Mouse (Mus musculus): ENCODE measurements around the gene Pop5.

Pop5 gene

DNA sequence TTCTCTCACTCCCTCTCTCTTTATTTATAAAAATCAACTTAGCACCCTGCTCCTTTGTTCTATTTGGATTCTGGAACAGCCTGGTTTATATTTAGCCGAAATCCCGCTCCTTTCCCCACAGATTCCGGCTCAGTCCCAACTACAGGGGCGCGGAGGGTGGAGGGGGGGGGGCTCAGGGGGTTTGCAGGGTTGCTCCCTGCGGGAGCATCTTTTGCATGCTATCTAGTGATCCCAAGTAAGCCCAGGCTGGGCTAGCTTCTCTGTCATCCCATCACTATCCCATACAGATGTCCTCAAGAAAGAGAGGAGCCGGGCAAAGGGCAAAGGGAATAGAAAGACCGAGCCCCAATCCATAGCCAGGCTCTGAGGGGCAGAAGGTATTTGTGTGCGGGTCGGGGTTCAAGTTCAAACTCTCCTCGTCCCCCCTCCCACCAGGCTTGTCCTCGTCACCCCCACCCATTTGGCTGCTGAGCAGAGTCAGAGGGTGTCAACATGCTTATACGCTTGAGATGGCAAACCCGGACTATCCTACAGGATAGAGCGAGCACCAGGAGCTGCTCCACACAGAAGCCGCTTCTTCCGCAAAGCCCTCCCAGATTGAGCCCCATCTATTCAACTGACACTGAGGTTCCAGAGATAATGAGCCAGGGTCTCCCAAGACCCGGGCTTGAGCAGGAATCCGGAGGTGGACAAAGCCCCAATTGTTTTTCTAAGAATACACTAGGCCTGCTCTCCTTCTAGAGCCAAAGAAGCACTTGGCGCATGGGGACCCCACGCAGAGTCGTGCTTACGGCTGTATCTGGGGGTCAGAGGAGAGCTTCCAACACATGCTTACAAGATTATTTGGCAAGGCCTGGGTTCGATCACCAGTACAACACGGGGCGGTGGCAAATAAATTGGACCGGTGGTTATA, 20.1 kb upstream of the Pop5 start:
- DNase-seq, result no peak

DNA sequence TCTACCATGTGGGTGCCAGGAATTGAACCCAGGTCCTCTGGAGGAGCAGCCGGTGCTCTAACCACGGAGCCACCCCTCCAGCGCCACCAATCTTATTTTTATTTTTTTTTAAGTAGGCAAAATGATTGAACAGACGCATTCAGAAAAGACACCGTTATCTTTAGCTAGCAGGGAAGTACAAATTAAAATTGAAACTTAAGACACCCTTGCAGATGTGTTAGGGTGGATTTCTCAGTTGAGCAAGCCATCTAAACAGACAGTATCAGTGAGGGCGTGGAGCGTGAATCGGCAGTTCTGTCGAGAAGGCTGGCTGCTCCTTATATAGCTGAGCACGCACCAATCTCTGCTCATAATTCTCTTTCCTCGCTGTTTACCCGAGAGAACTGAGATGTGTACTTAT, 17.6 kb upstream of the Pop5 start:
- DNase-seq, result no peak

DNA sequence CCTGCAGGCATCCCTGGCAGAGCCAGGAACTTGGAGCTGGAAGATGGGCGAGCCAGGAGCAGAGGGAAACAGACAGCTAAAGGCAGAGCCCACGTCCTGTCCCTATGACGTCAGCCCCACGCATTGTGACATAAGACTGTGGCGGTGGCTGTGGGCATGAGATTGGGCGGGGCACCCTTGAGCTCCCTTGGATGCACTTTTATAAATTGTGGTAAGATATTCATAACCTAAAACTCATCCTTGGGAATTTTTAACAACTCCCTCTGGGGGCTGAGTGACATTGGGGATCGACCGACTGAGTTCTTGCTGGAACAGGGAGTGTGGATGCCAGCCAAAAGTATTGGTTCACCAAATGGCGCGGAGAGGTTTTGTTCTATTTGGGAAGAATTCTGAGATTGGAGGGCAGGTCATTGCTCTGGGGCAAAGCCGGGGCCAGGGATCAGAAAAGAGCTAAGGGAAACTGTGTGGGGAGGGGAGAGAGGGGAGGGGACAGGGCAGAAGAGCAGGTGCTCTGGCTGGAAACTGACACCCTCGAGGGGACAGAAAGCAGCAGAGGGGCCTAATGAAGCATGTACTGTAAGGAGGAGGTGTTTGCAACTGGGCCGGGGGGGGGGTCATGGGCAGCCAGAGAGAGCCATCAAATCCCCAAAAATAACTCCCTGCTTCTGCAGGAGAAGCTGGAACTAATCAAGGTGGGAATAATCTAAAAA, 14.6 kb upstream of the Pop5 start:
- DNase-seq, result peak; percentile 60

DNA sequence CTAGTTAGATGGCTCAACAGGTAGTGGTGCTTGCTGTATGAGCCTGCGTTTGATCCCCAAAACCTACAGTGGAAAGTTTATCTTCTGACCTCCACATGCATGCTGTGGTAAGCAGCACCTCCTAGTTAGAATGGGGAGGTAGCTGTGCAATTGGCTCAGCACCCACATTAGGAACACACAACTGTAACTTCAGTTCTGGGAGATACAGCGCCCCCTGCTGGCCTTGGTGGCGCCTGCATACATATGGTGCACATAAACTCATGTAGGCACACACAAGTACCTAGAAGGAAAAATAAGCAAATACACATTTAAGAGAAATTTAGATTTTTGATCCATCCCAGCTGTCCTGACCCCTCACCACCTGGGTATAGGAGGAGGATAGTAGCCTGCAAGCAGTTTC, 13.2 kb upstream of the Pop5 start:
- DNase-seq, result no peak

DNA sequence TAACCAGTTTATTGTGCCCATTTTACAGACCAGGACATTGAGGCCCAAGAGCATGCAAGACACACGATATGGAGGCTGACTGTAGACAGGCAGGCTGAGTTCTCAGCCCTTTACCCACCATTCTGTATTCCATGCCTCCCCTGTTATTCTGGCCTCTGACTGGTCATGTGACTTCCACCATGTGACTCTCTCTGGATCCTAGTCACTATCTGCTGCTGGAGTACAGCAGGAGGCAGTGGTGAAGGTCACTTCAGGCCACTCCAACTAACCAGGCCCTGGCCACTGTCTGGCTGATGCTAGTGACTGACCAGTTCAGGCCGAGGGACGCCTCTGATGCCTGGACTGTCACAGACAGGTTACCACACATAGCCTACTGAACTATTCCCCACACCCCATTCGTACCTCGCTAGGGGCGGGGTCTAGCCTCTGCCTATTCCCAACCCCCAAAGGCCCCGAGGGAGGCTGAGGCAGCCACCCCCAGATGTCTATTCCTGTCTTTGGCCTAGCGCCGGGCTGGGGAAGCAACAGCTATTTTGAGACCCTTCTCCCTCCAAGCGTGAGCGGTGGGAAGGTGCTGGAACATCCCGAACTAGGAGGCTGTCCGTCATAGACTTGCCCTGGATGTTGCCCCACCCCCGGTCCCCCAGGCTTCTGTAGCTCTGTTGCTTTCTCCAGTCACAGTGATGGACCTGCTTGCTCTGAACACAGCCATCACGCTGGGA, 4.6 kb upstream of the Pop5 start:
- DNase-seq, result no peak

DNA sequence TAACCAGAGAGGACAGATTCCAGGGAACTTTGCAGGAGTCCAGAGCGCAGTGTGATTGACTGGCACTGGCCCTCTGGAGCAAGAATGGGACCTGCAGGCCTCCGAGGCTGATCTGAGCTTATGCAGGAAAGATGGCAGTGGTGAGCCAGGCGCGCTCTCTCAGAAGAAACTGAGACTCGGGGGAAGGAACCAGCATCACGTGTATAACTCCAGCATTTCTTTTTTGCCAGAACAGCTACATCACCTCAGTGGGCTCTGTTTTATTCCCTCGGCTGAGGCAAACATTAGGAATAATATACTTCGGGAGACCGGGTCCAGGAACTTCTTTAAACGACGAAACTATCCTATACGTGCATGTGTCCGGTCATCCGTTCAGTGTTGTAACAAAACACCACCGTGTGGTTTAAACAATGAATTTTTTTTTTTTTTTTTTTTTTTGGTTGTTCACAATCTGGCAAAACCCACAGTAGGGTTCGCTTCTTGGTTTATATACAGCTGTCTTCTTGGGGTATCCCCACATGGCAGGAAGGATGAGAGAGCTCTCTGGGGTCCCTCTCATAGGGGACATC, 4.0 kb upstream of the Pop5 start:
- no peak for DNase-seq

DNA sequence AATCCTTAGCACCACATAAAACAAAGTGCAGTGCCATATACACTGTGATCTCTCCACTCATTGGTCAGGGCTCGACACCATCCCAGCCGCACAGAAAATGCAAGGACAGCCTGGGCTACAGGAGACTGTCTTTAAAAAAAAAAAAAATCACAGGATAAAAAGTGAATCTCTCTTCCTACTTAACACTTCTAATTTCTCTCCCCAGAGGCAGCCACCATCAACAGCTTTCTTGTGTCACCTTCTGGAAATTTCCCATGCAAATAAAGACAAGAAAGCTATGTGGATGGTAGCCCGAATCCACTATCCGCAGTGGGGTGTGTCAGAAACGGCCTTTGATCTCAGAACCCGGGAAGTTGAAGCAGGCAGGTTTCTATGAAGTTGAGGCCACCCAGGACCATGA, 3.1 kb upstream of the Pop5 start:
- DNase-seq, result no peak

DNA sequence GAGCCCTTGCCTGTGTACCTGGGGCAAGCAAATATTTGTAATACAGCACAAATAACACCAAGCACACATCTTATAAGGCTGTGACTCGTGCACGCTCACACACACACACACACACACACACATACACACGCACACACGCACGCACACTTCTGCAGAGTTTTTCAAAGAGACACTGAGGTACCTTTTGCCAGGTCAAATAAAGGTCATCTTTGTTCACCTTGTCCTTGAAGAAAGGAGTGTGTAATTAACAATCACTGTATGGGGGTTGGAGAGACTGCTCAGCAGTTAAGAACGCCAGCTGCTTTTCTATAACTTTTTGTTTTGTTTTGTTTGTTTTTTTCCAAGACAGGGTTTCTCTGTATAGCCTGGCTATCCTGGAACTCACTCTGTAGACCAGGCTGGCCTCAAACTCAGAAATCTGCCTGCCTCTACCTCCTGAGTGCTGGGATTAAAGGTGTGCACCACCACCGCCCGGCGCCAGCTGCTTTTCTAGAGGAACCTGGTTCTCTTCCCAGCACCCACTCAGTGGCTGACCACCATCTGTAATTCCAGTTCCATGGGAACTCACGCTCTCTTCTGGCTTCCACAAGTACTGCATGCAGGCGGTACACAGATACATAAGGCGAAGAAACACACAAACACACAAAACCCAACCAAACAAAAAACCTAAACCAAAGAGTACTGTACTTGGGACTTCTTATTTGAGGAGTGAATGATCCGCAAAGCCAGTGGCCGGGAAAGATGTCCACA, 2.4 kb upstream of the Pop5 start:
- DNase-seq, result no peak

DNA sequence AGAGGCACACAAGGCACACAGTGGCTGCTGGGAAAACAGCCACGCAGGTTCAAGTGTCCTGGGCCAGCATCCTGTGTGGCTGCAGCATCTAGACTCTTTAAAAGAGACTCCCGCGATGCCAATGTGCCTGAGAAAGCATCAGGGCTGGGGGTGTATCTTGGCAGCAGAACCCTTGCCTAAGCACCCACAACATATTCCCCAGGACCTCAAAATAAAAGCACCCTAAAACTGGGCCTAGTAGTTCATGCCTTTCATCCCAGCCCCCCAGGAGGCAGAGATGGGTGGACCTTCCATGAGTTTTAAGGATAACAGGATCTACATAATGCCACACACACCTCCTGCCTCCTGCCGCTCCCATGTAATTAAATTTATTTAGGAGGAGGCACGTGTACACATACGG, 1.1 kb upstream of the Pop5 start:
- DNase-seq, result no peak

DNA sequence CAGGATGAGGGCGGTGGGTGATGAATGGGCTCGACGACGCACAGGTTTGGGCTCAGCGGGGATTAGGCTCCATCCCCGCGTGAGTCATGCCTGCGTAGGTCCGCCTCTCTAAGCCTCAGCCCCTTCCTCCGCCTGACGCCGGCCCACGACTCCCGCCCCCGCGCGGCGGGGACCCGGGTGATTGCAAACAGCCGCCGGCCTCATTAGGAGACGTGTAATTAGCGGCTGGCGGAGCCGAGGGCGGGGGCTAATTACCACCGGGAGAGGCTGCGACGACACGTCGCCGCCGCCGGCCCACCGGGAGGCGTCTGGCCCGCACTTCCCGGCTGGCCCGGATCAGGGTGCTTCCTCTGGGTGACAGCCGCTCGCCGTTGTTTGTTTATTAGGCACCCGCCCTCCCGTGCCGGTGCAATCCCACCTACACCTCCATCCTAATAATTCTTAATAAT, 289 bp upstream of the Pop5 start:
- DNase-seq, result peak; percentile 72

DNA sequence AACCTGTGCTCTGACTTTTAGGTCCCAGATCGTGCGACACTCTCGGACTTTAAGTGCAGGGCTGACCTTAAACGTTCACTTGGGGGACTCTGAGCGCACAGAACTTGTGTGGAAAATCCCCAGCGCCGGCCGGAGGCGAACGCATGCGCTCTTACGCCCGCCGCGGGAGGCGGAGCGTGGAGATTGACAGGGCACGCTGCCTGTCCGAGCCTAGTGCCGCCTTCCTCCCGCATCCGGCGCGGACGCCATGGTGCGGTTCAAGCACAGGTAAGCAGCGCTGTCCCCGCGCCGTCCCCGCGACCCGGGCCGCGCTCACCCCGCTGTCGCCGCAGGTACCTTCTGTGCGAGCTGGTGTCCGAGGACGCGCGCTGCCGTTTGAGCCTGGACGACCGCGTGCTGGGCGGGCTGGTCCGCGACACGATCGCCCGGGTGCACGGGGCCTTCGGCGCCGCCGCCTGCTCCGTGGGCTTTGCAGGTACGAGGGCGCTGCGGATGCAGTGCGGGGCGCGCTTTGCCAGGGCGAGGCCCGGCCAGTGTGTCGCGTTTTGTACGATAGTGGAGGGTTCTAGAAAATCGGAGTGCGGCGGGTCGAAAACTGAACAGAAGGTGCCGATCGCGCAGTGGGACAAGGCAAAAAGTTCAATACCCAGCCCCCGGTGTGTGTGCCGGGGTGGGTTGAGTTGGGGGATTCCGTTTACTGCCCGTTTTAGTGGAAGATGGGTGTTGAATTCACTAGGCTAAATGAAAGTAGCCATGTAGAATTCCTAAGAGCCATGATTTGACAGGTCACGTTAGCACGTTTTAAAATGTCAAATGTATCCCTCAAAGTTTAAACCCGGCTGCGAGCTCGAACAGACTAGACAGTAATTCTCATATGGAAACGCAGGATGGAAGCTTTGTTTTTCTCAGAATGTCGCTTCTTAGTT, 2.4 kb downstream of the Pop5 start:
- peak; percentile 93 for DNase-seq

DNA sequence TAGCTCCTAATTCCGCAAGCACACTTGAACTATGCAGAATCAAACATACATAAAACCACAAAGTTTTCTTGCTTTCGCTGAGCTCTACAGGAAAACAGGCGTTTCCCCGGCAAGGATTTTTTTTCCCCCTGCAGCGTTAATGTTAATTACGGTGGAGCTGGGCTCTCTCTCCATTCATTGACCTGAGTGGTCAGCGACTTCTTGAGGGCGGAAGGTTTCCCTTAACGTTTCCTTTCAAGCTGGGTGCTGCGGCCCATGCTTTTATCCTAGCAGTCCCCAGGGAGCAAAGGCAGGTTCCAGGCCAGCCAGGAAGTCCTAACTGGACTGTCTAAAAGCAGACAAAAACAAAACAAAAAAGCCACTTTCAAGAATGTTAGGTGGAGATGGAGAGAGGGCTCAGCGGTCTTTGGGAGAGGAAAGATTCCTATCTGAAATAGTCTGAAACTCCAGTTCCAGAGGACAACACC, 3.1 kb downstream of the Pop5 start:
- DNase-seq, result no peak

DNA sequence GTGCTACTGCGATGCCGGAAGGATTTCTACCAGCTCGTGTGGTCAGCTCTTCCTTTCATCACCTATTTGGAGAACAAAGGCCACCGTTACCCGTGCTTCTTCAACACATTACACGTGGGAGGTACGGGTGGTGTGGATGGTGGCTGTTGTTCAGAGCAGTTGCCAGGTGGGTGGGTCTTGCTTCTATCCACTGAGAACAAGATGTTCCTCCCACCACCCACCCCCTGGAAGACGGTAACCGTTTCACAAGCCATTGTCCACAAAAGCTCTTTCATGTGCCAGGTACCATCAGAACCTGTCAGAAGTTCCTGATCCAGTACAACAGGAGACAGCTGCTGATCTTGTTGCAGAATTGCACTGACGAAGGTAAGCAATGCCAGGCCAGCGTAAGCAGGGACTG, 4.6 kb downstream of the Pop5 start:
- DNase-seq, result no peak

DNA sequence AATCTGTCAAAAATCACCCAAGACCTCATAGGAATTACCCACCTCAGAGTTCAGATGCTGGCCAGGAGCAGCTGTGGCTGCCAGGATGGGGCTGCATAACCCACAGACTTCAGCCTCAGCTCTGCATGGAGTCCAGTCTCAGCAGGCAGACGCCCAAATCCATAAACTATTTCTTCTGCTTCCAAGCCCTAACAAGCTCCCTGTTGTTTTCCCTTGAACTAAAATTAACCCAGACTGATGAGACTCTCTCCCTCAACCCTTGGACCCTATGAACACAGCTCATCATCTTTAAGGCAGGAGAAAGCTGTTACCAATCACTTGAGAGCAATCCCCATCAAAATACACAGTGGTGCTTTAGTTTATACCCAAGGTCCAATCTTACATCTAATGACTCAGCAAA, 19.8 kb downstream of the Pop5 start:
- DNase-seq, result no peak

DNA sequence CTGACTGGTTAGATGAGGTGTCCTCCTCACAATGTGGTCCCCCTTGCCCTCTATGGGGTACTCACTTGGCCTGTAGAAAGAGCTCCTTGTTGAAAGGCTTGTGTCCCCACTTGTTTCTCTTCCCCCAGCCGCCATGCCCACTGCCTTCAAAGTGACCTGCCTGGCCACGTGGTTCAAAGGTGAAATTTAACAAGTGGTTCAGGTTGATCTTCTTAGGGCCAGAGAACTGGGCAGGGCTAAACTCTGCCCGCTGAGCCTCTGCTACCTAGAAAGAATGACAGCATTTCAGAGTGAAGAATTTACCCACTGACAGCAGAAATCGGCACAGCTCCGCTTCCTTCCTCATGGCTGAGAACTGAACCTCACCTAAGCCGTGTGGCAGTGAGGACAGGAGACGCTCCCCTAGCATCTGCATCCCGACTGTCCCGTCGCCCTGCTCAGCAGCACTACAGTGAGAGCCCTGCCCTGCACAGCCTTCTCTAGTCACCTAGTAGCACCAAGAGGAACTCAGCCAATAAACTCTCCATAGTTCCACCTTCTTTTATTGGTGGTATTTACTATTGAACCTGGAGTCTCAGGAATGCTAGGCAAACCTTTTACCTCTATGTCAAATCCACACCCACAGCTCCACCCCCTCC, 21.4 kb downstream of the Pop5 start:
- DNase-seq, result no peak

DNA sequence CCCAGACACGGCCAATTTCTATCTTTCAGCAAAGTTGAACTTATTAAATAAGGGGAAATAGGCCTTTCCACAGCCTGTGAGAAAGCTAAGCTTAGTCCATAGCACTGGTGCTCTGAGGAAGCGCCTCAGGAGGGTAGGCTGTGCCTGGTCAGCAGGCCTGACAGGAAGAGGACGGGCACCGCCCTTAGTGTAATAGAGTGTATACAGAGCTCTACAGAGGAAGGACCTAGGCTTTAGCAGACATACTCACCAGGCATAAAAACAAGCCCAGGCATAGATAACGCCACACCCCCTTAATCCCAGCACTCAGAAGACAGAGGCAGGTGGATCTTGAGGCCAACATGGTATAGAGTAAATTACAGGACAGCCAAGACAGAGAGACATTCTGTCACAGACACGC, 24.7 kb downstream of the Pop5 start:
- no peak for DNase-seq

DNA sequence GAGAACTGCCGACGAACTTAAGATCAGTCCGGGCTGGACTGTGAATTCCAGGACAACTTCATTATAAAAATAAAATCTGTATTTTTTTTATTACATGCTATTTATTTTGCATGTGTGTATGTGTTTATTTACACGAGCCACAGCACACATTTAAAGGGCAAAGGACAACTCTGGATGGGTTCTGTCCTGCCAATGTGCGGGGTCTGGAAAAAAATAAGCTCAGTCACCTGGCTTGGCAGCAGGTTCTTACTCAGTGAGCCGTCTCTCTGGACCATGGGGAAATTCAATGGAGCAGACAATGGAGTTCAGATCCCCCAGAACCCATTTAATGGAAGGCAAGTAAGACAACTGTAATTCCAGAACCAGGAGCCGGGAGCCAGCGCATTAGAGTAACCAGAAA, 25.5 kb downstream of the Pop5 start:
- no peak for DNase-seq

DNA sequence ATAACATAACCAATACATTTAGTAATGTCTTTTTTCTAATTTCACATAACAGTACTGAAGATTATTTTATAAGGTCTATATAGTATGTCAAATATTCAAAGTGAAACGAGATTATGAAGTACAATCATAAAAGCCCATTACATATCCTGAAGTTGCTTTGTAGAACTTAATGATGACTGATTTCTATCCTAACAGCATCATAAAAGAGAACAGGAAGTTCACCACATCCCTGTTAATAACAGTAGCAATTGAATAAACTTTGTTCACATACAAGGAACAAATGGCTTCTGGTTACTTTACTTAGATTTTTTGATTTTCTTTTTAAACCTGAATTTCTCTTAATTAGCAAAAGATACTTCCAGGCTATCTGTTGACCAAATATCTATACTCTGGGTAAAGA, 26.2 kb downstream of the Pop5 start:
- no peak for DNase-seq

DNA sequence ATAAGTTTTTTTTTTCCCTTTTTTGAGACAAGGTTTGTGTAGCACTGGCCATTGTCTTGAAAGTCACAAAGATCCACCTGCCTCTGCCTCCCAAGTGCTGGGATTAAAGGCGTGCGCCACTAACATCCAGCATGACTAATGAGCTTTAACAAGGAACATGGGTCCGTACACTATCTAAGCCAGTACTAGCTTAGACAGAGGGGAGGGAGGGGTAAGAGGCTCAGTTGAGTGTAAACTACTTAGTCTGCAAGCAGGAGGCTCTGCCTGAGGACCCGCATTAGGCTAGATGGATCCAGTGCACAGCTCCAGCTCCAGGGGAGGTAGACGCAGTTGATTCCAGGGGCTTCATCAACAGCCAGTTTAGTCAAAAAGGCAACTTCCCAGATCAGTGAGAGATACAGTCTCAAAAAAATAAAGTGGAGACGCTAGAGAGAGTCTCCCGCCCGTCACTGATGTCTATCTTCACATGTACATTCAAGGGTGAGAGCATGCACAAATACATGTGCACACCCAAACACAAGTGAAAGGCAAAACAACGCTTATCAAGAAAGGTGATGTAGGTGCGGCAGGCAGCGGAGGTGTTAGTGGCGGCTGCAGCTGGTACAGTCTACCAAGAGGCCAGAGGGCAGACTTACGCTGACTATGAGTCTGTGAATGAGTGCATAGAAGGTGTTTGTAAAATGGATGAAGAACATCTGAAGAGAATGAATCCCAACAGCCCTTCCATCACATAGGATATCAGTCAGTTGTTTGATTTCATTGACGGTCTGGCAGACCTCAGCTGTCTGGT, 27.1 kb downstream of the Pop5 start:
- DNase-seq, result no peak

DNA sequence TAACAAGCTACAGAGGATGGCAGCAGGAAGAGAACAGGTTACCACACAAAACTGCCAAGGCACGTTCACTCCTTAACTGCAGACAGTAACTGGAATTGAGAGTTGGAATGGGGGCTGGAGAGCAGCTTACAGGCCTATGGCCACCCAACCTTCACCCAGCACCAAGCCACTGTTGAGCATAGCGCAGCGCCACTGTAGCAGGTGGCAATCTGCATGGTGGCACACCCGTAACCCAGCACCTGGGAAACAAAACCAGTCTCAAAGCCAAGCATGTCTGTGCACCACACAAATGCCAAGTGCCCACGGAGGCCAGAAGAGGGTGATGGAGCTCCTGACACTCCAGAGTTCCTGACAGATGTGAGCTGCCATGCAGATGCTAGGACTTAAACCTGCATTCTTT, 30.7 kb downstream of the Pop5 start:
- DNase-seq, result no peak

All from cerebellum, adult 8-10 months (tissue).